Mouse (Mus musculus): ENCODE results near the gene Kctd20. TPM values are rescaled to one million over a fixed set of nuclear protein-coding genes. Genes with fewer than 3 reads are reported as not detected.
"Not testable (repeated sequence)": the region's sequence is repeated elsewhere in the genome, so short reads cannot be mapped to it uniquely, and the experiment has no call there.

Kctd20 gene
- polyA plus RNA-seq, 1 experiment: 30.8 TPM

DNA sequence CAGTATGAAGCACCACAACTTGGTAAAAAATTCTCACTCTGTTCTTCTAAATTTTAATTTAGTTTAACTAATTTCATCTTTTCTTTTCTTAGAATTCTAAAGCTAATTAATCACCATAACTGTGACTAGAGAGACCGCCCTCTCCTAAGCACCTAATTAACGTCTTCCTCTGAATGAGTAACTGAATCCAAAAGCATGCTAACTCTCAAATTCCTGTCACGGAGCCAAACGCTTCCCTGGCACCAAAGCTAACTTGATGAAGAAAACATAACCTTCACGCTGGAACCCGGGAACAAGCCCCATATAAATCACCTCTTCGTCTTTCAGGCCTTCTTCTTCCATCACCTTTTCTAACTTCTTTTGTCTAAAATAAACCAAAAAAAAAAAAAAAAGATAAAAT lies 40.4 kb downstream of the Kctd20 start:
- Histone ChIP-seq H3K4me3 (ENCODE audit: insufficient read depth, low read depth, low read length) (no peak overlapping the region), H3K4me1 (ENCODE audit: control insufficient read depth, insufficient read depth, low read length) (peaks cover 3% of the 10 kb centered on the region; the same call in 1 of the 2 replicates), H3K36me3 (ENCODE audit: control insufficient read depth, insufficient read depth, low read length) (peaks cover 3% of the 10 kb centered on the region; the same call in 1 of the 2 replicates), H3K27ac (ENCODE audit: insufficient read depth, low read depth, low read length) (no peak overlapping the region), H3K27me3 (replicated peaks; ENCODE audit: control insufficient read depth, insufficient read depth, low read length) (no peaks in the 10 kb centered on the region)
- peak; percentile 92 for DNase-seq
- TF ChIP-seq CTCF (conservative IDR thresholded peaks at IDR 0.05; ENCODE audit: insufficient read depth, insufficient read length, low read depth, low read length): no peak
- no peak for TF ChIP-seq POLR2A (IDR thresholded peaks at IDR 0.05; ENCODE audit: low read depth, low read length)
- 21% methylated on average over 7 of the region's 7 CpGs for WGBS

DNA sequence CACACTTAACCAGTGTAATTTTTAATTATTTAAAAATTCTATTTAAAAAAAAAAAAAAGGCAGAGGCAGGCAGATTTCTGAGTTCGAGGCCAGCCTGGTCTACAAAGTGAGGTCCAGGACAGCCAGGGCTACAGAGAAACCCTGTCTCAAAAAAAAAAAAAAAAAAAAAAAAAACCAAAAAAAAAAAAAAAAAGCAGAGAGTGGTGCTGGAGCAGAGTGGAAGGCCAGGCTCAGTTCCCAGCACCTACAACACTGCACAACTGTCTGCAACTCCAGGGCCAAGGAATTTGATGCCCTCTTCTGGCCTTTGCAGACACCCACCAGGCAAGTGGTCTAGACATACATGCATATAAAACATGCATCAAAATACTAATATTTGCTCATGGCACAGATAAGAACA lies 41.3 kb downstream of the Kctd20 start:
- not testable (repeated sequence) for H3K36me3 ChIP-seq (ENCODE audit: control insufficient read depth, insufficient read depth, low read length); H3K4me1 ChIP-seq (ENCODE audit: control insufficient read depth, insufficient read depth, low read length); DNase-seq; H3K4me3 ChIP-seq (ENCODE audit: insufficient read depth, low read depth, low read length); H3K27ac ChIP-seq (ENCODE audit: insufficient read depth, low read depth, low read length); H3K27me3 ChIP-seq (replicated peaks; ENCODE audit: control insufficient read depth, insufficient read depth, low read length)
- 90% methylated on average over 1 of the region's 1 CpGs for WGBS

DNA sequence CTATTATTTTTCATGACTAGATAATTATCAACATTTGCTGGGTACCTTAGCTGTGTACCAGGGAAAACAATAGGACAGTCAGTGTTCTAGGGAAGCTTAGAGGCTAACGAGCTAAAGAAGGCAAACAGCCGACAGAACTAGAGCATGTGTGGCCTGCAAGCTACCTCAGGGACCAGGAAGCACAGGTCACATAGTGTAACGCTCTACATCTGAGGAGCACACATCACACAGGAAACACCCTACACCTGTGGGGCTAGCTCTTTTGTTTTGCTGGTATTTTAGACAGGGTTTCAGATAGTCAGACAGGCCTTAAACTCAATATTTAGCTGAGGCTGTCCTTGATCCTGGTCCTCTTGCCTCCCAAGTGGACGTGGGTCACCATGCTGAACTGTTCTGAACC lies 42.9 kb downstream of the Kctd20 start:
- H3K4me1 ChIP-seq (ENCODE audit: control insufficient read depth, insufficient read depth, low read length): peaks cover 3% of the 10 kb centered on the region; the same call in 1 of the 2 replicates
- no peak overlapping the region for H3K27ac ChIP-seq (ENCODE audit: insufficient read depth, low read depth, low read length)
- no peaks in the 10 kb centered on the region for H3K27me3 ChIP-seq (replicated peaks; ENCODE audit: control insufficient read depth, insufficient read depth, low read length)
- 77% methylated on average over 4 of the region's 4 CpGs for WGBS
- H3K36me3 ChIP-seq (ENCODE audit: control insufficient read depth, insufficient read depth, low read length): peaks cover 4% of the 10 kb centered on the region
- TF ChIP-seq POLR2A (IDR thresholded peaks at IDR 0.05; ENCODE audit: low read depth, low read length) (no peak), CTCF (conservative IDR thresholded peaks at IDR 0.05; ENCODE audit: insufficient read depth, insufficient read length, low read depth, low read length) (no peak)
- DNase-seq: no peak
- H3K4me3 ChIP-seq (ENCODE audit: insufficient read depth, low read depth, low read length): no peak overlapping the region

DNA sequence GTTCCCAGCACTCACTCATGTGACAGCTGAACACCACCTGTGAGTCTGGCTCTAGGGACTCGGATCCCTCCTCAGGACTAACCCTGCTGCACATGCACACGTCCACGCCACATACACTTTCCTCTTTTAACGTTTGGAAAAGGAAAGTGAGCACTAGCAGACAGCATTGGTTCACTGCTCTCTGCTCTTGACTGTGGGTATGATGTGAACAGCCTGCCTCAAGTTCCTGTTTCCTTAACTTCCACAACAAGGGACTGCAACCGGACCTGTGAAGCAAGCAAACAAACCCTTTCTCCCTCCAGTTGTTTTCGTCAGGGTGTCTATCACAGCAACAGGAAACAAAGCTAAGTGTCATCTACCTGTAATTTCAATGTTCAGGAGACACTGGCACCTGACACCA lies 48.7 kb downstream of the Kctd20 start:
- no peak for TF ChIP-seq CTCF (conservative IDR thresholded peaks at IDR 0.05; ENCODE audit: insufficient read depth, insufficient read length, low read depth, low read length)
- TF ChIP-seq POLR2A (IDR thresholded peaks at IDR 0.05; ENCODE audit: low read depth, low read length): no peak
- WGBS: 82% methylated on average over 6 of the region's 6 CpGs
- no peak overlapping the region for H3K4me3 ChIP-seq (ENCODE audit: insufficient read depth, low read depth, low read length)
- H3K4me1 ChIP-seq (ENCODE audit: control insufficient read depth, insufficient read depth, low read length): peaks cover 2% of the 10 kb centered on the region; the same call in 1 of the 2 replicates
- no peak overlapping the region for H3K27ac ChIP-seq (ENCODE audit: insufficient read depth, low read depth, low read length)
- H3K36me3 ChIP-seq (ENCODE audit: control insufficient read depth, insufficient read depth, low read length): peaks cover 3% of the 10 kb centered on the region
- H3K27me3 ChIP-seq (replicated peaks; ENCODE audit: control insufficient read depth, insufficient read depth, low read length): no peaks in the 10 kb centered on the region
- no peak for DNase-seq

DNA sequence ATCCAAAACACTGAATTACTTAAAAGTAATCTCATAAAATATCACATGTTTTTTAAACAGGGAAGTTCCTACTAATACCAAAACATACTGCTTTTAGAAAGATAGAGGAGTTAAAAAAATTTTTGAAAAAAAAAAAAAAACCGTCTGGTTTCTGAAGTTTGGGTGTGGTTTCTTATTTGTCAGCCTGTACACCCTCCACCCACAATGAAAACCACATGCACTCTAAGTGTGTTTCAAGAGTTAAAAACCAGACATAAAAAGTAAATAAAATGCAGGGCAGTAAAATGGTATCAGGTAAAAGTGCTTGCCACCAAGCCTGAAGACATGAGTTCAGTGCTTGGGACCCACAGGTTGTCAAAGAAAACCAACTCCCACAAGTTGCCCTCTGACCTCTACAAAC lies 52.0 kb downstream of the Kctd20 start:
- no peaks in the 10 kb centered on the region for H3K27me3 ChIP-seq (replicated peaks; ENCODE audit: control insufficient read depth, insufficient read depth, low read length)
- WGBS: 74% methylated on average over 1 of the region's 1 CpGs
- H3K4me3 ChIP-seq (ENCODE audit: insufficient read depth, low read depth, low read length): no peak overlapping the region
- H3K4me1 ChIP-seq (ENCODE audit: control insufficient read depth, insufficient read depth, low read length): peaks cover 17% of the 10 kb centered on the region; the same call in 1 of the 2 replicates
- peaks cover 1% of the 10 kb centered on the region; the same call in 1 of the 2 replicates for H3K36me3 ChIP-seq (ENCODE audit: control insufficient read depth, insufficient read depth, low read length)
- DNase-seq: no peak
- no peak overlapping the region for H3K27ac ChIP-seq (ENCODE audit: insufficient read depth, low read depth, low read length)
- TF ChIP-seq CTCF (conservative IDR thresholded peaks at IDR 0.05; ENCODE audit: insufficient read depth, insufficient read length, low read depth, low read length): no peak

DNA sequence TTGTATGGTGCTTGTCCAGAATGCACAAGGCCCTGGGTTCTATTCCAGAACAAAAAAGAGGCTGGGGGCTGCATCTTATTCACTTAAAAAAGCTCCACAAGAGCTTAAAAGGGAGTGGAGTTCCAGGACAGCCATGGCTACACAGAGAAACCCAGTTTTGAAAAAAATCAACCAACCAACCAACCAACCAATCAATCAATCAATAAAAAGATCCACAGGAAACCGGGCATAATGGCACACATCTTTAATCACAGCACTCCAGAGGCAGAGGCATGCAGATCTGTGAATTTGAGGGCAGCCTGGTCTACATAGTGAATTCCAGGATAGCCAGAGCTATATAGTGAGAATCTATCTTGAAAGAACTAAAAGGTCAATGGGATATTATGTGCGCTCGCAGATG lies 53.3 kb downstream of the Kctd20 start:
- Histone ChIP-seq H3K27ac (ENCODE audit: insufficient read depth, low read depth, low read length) (no peak overlapping the region), H3K4me1 (ENCODE audit: control insufficient read depth, insufficient read depth, low read length) (peaks cover 17% of the 10 kb centered on the region; the same call in 1 of the 2 replicates), H3K27me3 (replicated peaks; ENCODE audit: control insufficient read depth, insufficient read depth, low read length) (no peaks in the 10 kb centered on the region), H3K36me3 (ENCODE audit: control insufficient read depth, insufficient read depth, low read length) (no peaks in the 10 kb centered on the region), H3K4me3 (ENCODE audit: insufficient read depth, low read depth, low read length) (no peak overlapping the region)
- no peak for TF ChIP-seq POLR2A (IDR thresholded peaks at IDR 0.05; ENCODE audit: low read depth, low read length)
- TF ChIP-seq CTCF (conservative IDR thresholded peaks at IDR 0.05; ENCODE audit: insufficient read depth, insufficient read length, low read depth, low read length): no peak
- DNase-seq: no peak
- WGBS: 95% methylated on average over 3 of the region's 3 CpGs

DNA sequence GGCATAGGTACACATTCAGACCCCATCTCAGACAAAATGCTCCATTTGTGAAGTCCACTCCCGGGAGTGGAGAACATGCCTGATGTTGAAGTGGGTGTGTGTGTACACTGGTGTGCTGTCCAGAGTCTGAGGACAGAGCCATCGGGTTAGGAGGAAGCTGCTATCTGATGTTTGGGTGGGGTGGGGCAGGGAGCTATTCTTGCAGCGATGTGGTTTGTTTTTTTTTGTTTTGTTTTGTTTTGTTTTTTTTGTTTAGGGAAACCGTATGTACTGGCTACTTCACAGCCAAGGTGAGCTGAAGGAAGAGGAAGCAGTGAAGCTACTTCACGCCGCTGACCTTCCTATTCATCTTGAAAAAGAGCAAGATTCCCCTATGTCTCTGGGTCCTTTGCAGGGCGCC lies 55.1 kb downstream of the Kctd20 start:
- WGBS: 2% methylated on average over 7 of the region's 7 CpGs
- Histone ChIP-seq H3K27ac (ENCODE audit: insufficient read depth, low read depth, low read length) (peak overlapping the region; percentile 96; the same call in 1 of the 2 replicates), H3K4me1 (ENCODE audit: control insufficient read depth, insufficient read depth, low read length) (peaks cover 17% of the 10 kb centered on the region; the same call in 1 of the 2 replicates), H3K4me3 (ENCODE audit: insufficient read depth, low read depth, low read length) (peak overlapping the region; percentile 100), H3K27me3 (replicated peaks; ENCODE audit: control insufficient read depth, insufficient read depth, low read length) (no peaks in the 10 kb centered on the region), H3K36me3 (ENCODE audit: control insufficient read depth, insufficient read depth, low read length) (no peaks in the 10 kb centered on the region)
- DNase-seq: no peak
- TF ChIP-seq POLR2A (IDR thresholded peaks at IDR 0.05; ENCODE audit: low read depth, low read length) (no peak), CTCF (conservative IDR thresholded peaks at IDR 0.05; ENCODE audit: insufficient read depth, insufficient read length, low read depth, low read length) (no peak)

DNA sequence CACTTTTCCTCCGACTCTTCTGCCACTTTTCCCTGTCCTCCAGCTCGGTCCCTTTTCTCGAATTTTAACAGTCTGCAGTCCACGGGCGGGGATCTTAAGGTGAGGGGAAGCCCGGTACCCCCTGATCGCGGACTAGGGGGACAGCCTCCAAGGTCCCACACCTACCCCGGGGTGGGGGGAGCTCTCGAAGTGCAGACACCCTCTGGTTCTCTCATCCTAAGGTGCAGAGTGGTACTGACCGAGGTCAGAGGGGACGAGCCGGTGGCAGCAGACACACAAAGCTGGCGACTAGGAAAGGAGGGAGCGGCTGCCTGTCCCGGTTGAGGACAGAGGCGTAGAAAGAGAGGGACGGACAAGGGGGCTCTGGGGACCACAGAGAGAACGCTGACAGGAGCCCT lies 55.5 kb downstream of the Kctd20 start:
- no peak for DNase-seq
- no peaks in the 10 kb centered on the region for H3K27me3 ChIP-seq (replicated peaks; ENCODE audit: control insufficient read depth, insufficient read depth, low read length)
- WGBS: under 1% methylated on average over 19 of the region's 19 CpGs

More for the DNA sequence above, 55.5 kb downstream of the Kctd20 start:
- TF ChIP-seq POLR2A (IDR thresholded peaks at IDR 0.05; ENCODE audit: low read depth, low read length): no peak
- TF ChIP-seq CTCF (conservative IDR thresholded peaks at IDR 0.05; ENCODE audit: insufficient read depth, insufficient read length, low read depth, low read length): no peak
- Histone ChIP-seq H3K36me3 (ENCODE audit: control insufficient read depth, insufficient read depth, low read length) (no peaks in the 10 kb centered on the region), H3K4me3 (ENCODE audit: insufficient read depth, low read depth, low read length) (peak overlapping the region; percentile 100), H3K4me1 (ENCODE audit: control insufficient read depth, insufficient read depth, low read length) (peaks cover 17% of the 10 kb centered on the region; the same call in 1 of the 2 replicates), H3K27ac (ENCODE audit: insufficient read depth, low read depth, low read length) (peak overlapping the region; percentile 96)
